Mouse (Mus musculus) embryonic facial prominence, embryonic 13.5 days (tissue): ENCODE data around the gene Snrnp25. TPM values are rescaled to one million over a fixed set of nuclear protein-coding genes. Genes with fewer than 3 reads are reported as not detected.
A peak's percentile ranks its signal among the peaks of the same experiment; 100 is the strongest.
"Not testable (repeated sequence)": the region's sequence is repeated elsewhere in the genome, so short reads cannot be mapped to it uniquely, and the experiment has no call there.

Experiments
- ATAC-seq: fragments of 200-750 bp; cut with Nextera tagmentation; 2 replicates; pipeline ENCODE4 v1.8.0; 2017; ENCODE audit warnings: low read depth; ENCODE audit not compliant: insufficient number of reproducible peaks, insufficient read depth, low FRiP score, low TSS enrichment
- H3K27ac ChIP-seq: fragments of 300-500 bp; sonication (generic); 2 replicates; pipeline ENCODE4 v1.5.1; 2015; ENCODE audit warnings: moderate library complexity, mild to moderate bottlenecking, inconsistent platforms
- H3K27me3 ChIP-seq: fragments of 300-500 bp; sonication (generic); 2 replicates; pipeline ENCODE4 v1.6.1; 2015; ENCODE audit warnings: mild to moderate bottlenecking, inconsistent platforms
- H3K36me3 ChIP-seq: fragments of 300-500 bp; sonication (generic); 2 replicates; pipeline ENCODE4 v1.6.1; 2015; ENCODE audit warnings: mild to moderate bottlenecking, inconsistent platforms
- H3K4me1 ChIP-seq: fragments of 300-500 bp; sonication (generic); 2 replicates; pipeline ENCODE4 v1.6.1; 2015; ENCODE audit warnings: inconsistent platforms
- H3K4me2 ChIP-seq: fragments of 300-500 bp; sonication (generic); 2 replicates; pipeline ENCODE4 v1.6.1; 2015; ENCODE audit warnings: moderate library complexity, mild to moderate bottlenecking, inconsistent platforms
- H3K4me3 ChIP-seq: fragments of 300-500 bp; sonication (generic); 2 replicates; pipeline ENCODE4 v1.5.1; 2015; ENCODE audit warnings: mild to moderate bottlenecking, inconsistent platforms
- H3K9ac ChIP-seq: fragments of 300-500 bp; sonication (generic); 2 replicates; pipeline ENCODE4 v1.6.1; 2015; ENCODE audit warnings: mild to moderate bottlenecking, inconsistent platforms
- H3K9me3 ChIP-seq: fragments of 300-500 bp; sonication (generic); 2 replicates; pipeline ENCODE4 v1.6.1; 2016; ENCODE audit warnings: inconsistent platforms
- WGBS: fragments of 180-500 bp; shearing (Covaris S2); methylation state at CpG from one replicate; pipeline ENCODE4 v1.1.7; 2015; ENCODE audit warnings: mixed read lengths; 5-methylcytosine and 5-hydroxymethylcytosine counted together
- polyA plus RNA-seq: library from polyadenylated mRNA; unstranded; fragments of >200 nt; fragmentation: Nextera tagmentation; extraction: Ambion mirVana; gene quantifications from 2 replicates; pipeline ENCODE4 v1.2.1, GENCODE M21; 2015

Snrnp25 gene
- polyA plus RNA-seq, 1 experiment from 2014 or later, result 64.4 TPM

DNA sequence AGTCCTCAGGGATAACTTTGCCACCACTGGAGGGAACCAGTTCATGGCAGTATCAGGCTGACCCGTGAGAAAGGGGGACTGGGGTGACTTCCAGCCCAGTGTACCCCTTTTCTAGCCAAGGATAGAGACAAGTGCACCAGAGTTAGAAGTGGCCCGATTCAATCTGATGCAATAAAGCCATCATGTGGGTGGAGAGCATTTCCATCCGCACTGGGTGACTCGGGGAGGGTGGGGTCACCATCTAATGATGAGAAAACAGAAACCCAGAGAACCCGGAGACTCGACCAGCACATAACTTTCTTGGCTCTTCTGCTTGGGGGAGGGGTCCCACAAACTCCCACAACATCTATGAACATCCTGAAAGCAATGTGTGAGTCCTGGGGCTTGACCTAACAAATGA, 8.5 kb upstream of the Snrnp25 start:
- Histone ChIP-seq H3K9ac (no peak overlapping the region), H3K27ac (no peak overlapping the region), H3K4me3 (no peak overlapping the region), H3K27me3 (peaks cover 13% of the 10 kb centered on the region; the same call in 1 of the 2 replicates), H3K4me2 (no peak overlapping the region), H3K9me3 (no peaks in the 10 kb centered on the region), H3K36me3 (no peaks in the 10 kb centered on the region), H3K4me1 (no peaks in the 10 kb centered on the region)
- WGBS, result 74% methylated on average over 6 of the region's 6 CpGs
- no peak for ATAC-seq

DNA sequence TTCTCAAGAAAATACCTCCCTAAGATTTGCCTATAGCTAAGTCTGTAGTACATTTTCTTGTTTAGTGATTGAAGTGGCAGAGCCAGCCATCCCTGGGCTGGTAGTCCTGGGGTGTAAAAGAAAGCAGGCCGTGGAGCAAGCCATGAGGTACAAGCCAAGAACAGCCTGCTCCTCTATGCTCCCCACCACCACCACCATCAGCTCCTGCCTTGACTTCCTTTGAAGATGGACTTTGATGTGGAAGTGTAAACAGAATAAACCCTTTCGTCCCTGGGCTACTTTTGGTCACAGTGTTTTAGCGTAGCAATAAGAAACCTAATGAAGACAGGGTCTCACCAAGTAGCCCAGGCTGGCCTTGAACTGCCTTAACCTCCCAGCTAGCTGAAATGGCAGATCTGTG, 7.4 kb upstream of the Snrnp25 start:
- ATAC-seq, result no peak
- Histone ChIP-seq H3K27me3 (peaks cover 13% of the 10 kb centered on the region; the same call in 1 of the 2 replicates), H3K27ac (no peak overlapping the region), H3K36me3 (no peaks in the 10 kb centered on the region), H3K4me3 (no peak overlapping the region), H3K9ac (no peak overlapping the region), H3K9me3 (no peaks in the 10 kb centered on the region), H3K4me2 (no peak overlapping the region), H3K4me1 (no peaks in the 10 kb centered on the region)
- 64% methylated on average over 3 of the region's 3 CpGs for WGBS

DNA sequence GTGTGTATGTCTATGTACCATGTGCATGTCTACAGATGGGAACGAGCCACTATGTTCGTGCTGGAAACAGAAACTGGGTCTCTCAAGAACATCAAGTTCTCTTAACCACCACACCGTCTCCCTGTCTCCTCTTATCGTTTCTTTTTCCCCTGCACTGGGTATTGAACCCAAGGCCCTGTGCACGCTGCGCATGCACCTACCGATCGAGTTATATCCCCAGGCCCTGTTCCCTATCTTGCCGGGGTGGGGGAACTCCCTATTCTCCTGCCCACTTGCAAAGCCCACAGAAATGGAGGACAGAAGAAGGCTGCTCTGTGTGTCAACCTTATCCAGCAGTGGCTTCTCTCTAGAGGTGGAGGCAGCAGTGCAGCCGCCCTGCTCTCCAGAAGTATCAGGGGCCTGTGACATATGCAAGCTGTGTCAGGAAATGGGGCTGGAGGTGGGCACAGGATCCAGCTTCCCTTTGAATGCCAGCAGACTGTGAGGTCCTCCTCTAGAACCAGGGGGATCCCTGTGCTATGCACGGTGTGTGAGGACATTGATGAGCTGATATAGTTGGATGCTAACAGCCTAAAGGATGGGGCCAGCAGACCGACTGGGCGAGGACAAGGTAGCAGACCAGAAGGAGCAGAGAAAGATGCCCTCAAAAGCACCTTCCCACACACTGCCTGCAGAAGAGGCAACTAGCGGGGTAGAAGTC, 6.8 kb upstream of the Snrnp25 start:
- Histone ChIP-seq H3K9me3 (no peaks in the 10 kb centered on the region), H3K4me1 (no peaks in the 10 kb centered on the region), H3K36me3 (no peaks in the 10 kb centered on the region), H3K27ac (no peak overlapping the region), H3K4me2 (no peak overlapping the region), H3K9ac (no peak overlapping the region), H3K27me3 (peaks cover 13% of the 10 kb centered on the region; the same call in 1 of the 2 replicates), H3K4me3 (no peak overlapping the region)
- no peak for ATAC-seq
- WGBS, result 65% methylated on average over 14 of the region's 14 CpGs

DNA sequence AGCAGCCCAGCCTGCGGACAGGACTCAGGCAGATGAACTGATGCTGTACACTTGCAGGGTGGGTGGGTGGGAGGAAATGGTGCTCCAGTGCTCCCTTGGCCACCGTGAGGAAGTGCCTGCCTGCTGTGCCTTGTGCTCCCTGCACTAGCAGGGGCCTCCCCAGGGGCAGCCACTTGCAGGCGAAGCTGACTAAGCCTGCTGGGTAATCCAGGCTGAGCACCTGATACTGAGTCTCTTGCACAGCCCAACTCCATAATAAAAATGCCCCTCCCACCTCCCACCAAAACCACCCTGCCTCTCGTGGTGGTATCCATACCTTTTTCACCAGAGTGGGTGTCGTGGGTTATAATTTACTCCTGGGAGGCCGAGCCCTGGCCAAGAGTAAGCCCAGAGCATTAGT, 6.0 kb upstream of the Snrnp25 start:
- H3K27me3 ChIP-seq, result peaks cover 13% of the 10 kb centered on the region; the same call in 1 of the 2 replicates
- no peaks in the 10 kb centered on the region for H3K4me1 ChIP-seq
- 31% methylated on average over 6 of the region's 6 CpGs for WGBS
- no peaks in the 10 kb centered on the region for H3K36me3 ChIP-seq
- ATAC-seq, result no peak
- H3K4me2 ChIP-seq, result no peak overlapping the region
- no peak overlapping the region for H3K4me3 ChIP-seq
- no peak overlapping the region for H3K9ac ChIP-seq
- no peaks in the 10 kb centered on the region for H3K9me3 ChIP-seq
- no peak overlapping the region for H3K27ac ChIP-seq

- ATAC-seq, result no peak
- no peak within 1 kb of the TSS for H3K27ac ChIP-seq
- 73% methylated on average over 10 of the region's 10 CpGs for WGBS
Observed at GRCm38 (mm10) chr11:32200075-32200601, 5.1 kb upstream of the Snrnp25 start, which contains the start of gene Il9r. Gene Il9r (minus strand): TSS chr11:32200279.

GRCm38 (mm10) chr11:32200992-32201391, 4.2 kb upstream of the Snrnp25 start:
- H3K36me3 ChIP-seq, H3K4me3 ChIP-seq, H3K4me1 ChIP-seq, ATAC-seq, H3K27ac ChIP-seq, H3K9ac ChIP-seq, H3K9me3 ChIP-seq, H3K4me2 ChIP-seq, H3K27me3 ChIP-seq: not testable (repeated sequence)
- 79% methylated on average over 1 of the region's 1 CpGs for WGBS

More at GRCm38 (mm10) chr11:32200075-32200601, 5.1 kb upstream of the Snrnp25 start, which contains the start of gene Il9r:
- H3K4me3 ChIP-seq, result no peak within 1 kb of the TSS
- peaks cover 10% of the 10 kb centered on the region; the same call in 1 of the 2 replicates for H3K27me3 ChIP-seq
- no peak within 1 kb of the TSS for H3K4me2 ChIP-seq
- no peaks in the 10 kb centered on the region for H3K9me3 ChIP-seq
- H3K4me1 ChIP-seq, result 0 out of 2 replicates have a peak, but pooled peaks cover 5% of the 10 kb centered on the region
- no peak within 1 kb of the TSS for H3K9ac ChIP-seq
- H3K36me3 ChIP-seq, result no peaks in the 10 kb centered on the region

DNA sequence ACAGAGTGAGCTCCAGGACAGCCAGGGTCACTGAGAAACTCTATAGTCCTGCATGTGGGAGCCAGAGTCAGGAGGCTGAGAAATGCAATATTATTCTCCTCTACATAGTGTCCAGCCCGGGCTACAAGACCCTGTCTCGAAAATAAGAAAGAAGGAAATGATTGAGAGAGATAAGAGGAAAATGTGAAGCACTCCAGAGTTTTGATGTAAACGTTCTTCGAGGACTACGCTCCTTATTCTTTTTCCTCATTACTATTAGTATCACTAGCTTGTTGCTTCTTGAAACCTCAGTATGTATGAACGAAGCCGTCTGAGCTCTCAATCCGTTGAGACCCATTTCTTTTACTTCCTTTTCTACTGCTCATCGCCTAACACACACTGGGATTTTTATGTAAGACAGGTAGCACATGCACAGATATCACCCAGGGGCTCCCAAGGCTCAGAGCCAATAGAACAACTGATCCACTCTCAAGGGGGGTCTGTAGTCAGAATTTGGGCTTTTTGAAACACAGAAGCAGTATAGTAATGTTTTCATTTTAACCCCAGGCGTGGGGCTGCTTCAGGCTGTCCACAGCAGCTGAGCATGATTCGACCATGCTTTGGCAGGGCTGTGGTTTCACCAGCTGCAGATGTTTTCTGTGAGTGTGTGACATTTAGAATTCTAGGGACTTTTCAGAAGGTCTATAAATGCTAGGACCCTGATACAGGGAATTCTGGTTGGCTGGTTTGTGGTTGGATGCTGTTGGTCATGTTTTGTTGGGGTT, 3.1 kb upstream of the Snrnp25 start:
- WGBS, result 73% methylated on average over 11 of the region's 11 CpGs
- Histone ChIP-seq H3K4me1 (peaks cover 16% of the 10 kb centered on the region), H3K27me3 (peaks cover 5% of the 10 kb centered on the region; the same call in 1 of the 2 replicates), H3K9me3 (no peaks in the 10 kb centered on the region), H3K4me2 (no peak overlapping the region), H3K4me3 (no peak overlapping the region), H3K27ac (no peak overlapping the region), H3K36me3 (peaks cover under 1% of the 10 kb centered on the region; the same call in 1 of the 2 replicates), H3K9ac (no peak overlapping the region)
- ATAC-seq, result no peak

- no peak overlapping the region for H3K4me2 ChIP-seq
- H3K36me3 ChIP-seq, result peaks cover 85% of the 10 kb centered on the region
- H3K9ac ChIP-seq, result no peak overlapping the region
- no peak overlapping the region for H3K4me3 ChIP-seq
- WGBS, result 85% methylated on average over 9 of the region's 9 CpGs
- no peaks in the 10 kb centered on the region for H3K9me3 ChIP-seq
- H3K27ac ChIP-seq, result no peak overlapping the region
- no peaks in the 10 kb centered on the region for H3K27me3 ChIP-seq
- peak; percentile 28; the same call in 1 of the 2 replicates for ATAC-seq
- peaks cover 11% of the 10 kb centered on the region for H3K4me1 ChIP-seq
Observed at GRCm38 (mm10) chr11:32210623-32211022, 5.4 kb downstream of the Snrnp25 start.

- H3K4me2 ChIP-seq, result no peak overlapping the region
- no peak overlapping the region for H3K4me3 ChIP-seq
- no peak overlapping the region for H3K27ac ChIP-seq
- ATAC-seq, result no peak
- no peaks in the 10 kb centered on the region for H3K27me3 ChIP-seq
- peaks cover 33% of the 10 kb centered on the region for H3K4me1 ChIP-seq
- H3K9me3 ChIP-seq, result no peaks in the 10 kb centered on the region
- H3K9ac ChIP-seq, result peak overlapping the region; percentile 51; the same call in 1 of the 2 replicates
- H3K36me3 ChIP-seq, result peaks cover 59% of the 10 kb centered on the region
- 94% methylated on average over 18 of the region's 18 CpGs for WGBS
Observed at GRCm38 (mm10) chr11:32215372-32216162, 10.4 kb downstream of the Snrnp25 start.

DNA sequence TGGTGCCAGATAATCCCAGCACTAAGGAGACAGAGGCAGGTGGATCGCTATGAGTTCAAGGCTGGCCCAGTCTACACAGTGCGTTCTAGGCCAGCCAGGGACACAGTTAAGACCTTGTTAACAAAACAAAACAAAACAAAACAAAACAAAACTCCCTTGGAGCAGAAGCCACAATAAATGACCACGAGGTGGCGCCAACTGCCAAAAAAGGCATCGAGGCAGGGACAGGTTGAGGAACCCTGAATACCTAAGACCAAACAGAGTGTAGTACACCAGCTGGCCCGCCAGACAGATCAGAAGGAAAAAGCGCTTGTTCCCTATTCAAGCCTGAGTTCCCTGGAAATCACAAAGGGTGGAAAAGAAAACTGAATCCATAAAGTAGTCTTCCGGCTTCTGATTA, 11.6 kb downstream of the Snrnp25 start:
- Histone ChIP-seq H3K27ac (no peak overlapping the region), H3K27me3 (no peaks in the 10 kb centered on the region), H3K9me3 (no peaks in the 10 kb centered on the region), H3K9ac (no peak overlapping the region; the same call in 1 of the 2 replicates), H3K4me3 (no peak overlapping the region), H3K36me3 (peaks cover 46% of the 10 kb centered on the region), H3K4me2 (no peak overlapping the region), H3K4me1 (peaks cover 40% of the 10 kb centered on the region)
- whole genome bisulfite sequencing, result 22% methylated on average over 8 of the region's 8 CpGs
- ATAC-seq, result no peak

DNA sequence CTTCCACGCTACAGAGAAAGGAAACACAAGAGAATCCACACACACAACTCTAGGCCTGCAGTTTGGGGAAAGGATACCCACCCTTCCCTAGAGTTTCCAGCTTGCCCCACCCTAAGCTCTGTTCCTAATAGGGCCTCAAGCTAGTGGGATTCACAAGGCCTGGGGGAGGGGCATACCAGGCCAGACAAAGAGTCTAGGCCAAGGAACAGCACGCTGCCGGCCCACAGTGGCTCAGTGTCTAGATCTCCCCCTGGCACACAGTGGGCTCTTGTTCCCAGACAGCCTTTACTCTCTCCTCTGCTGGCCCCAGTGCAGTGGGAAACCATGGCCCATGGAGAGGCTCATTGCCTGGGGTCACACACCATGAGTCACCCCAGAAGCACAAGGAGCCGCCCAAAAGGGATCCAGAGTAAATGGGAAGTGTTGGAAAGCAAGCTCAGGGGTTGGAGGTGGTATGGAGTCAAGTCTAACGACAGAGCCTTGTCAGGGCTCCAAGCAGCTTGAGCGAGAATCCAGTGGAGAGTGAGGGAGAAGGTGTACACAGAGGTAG, 13.4 kb downstream of the Snrnp25 start:
- Histone ChIP-seq H3K27ac (peak overlapping the region; percentile 53; the same call in 1 of the 2 replicates), H3K9me3 (no peaks in the 10 kb centered on the region), H3K4me2 (peak overlapping the region; percentile 5; the same call in 1 of the 2 replicates), H3K36me3 (peaks cover 29% of the 10 kb centered on the region), H3K4me3 (no peak overlapping the region), H3K9ac (peak overlapping the region; percentile 56; the same call in 1 of the 2 replicates), H3K27me3 (peaks cover 9% of the 10 kb centered on the region), H3K4me1 (peaks cover 54% of the 10 kb centered on the region)
- ATAC-seq, result no peak
- 41% methylated on average over 6 of the region's 6 CpGs for WGBS
